Mouse (Mus musculus) embryo, embryonic 10 days (tissue): ENCODE data around the gene Cs.
"Not testable (repeated sequence)": the region's sequence is repeated elsewhere in the genome, so short reads cannot be mapped to it uniquely, and the experiment has no call there.

Experiments
- DNase-seq: peaks from one replicate; pipeline ENCODE4 v3.0.0-alpha.2; 2015; ENCODE audit warnings: low spot score

The Cs gene

DNA sequence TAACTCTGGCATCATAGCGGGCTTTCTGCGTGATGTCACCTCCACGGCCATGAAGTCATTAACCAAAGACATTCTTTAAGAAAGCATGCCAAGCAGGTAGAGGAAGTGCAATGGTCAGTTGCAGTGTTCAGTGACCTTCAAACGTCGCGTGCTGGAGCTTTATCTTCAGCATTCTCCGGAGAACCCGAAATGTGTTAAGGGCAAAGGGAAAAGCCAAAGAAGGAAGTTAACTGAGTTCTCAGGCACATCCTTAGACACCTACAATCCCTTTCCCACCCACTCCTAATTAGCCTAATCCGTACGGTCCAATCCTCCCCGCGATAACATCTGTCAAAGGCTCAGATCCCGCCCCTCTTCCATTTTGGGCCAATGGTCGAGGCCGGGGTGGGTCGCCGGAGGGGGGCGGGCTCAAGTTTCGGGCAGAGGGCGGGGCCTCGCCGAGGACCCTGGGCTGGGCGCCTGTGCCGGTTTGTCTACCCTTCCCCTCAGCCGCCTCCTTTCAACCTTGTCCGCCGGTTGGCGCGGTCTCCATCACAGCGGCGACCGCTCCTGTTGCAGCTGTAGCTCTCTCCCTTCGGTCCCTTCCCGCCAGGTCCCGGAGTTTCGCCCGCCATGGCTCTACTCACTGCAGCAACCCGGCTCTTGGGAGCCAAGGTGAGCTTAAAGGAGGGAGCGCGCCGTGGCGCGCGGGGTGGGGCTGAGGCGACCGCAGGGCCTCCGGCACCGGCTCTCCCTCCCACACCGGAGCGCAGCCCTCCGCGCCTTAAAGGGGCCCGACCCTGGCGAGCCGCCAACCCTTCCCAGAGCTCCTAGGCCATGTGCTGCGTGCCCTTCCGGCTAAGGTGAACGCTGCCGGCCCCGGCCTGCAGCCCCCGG lies at the start of gene Cs:
Gene Cs (plus strand): TSS at position 429 of the 876 bp plus-strand sequence.
- DNase-seq: peak; percentile 97

- DNase-seq: not testable (repeated sequence)
These were observed 46.9 kb upstream of the Cs start for GRCm38 (mm10) chr10:128290594-128290993.

DNA sequence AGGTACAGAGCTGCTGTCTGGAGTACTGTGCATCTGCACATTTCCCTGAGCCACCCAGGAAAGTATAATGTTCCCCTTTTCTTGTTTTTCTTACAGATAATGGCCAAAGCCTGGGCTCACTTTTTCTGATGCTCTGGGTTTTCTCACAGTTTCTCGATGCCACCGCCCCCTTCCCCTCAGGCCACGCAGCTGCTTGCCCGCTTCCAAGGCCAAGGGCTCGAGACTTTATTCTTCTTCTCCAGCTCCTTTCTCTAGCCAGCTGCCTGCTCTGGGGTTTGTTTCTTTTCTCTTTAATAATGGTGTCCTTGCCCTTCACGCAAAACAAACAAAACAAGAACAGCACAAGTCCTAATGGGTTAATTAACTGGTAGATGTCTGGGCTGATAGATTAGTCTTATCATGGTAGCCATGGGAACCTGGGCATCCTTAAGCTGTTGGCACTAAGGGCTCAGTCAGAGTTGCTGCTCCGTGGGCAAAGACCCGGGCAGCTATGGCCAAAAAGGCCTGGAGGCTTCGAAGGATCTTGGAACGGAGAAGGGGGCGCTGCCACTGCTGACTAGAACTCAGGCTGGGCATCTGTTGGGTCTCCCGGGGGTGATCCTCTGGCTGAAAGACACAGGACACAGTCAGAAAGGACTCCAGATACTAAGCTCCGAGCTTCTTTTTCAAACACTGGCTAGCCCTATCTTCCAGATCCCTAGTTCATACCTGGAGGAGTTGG lies 41.0 kb upstream of the Cs start:
- DNase-seq: no peak

- no peak for DNase-seq
These were observed 40.3 kb upstream of the Cs start for GRCm38 (mm10) chr10:128297221-128297620.

GRCm38 (mm10) chr10:128297622-128298021 lies 39.9 kb upstream of the Cs start:
- DNase-seq: no peak

- no peak for DNase-seq
These were observed 39.3 kb upstream of the Cs start for GRCm38 (mm10) chr10:128298243-128298642.

GRCm38 (mm10) chr10:128298702-128299171 lies 38.8 kb upstream of the Cs start, which contains the start of gene Il23a:
Gene Il23a, minus strand, starts transcription at chr10:128298752.
- DNase-seq: no peak

DNA sequence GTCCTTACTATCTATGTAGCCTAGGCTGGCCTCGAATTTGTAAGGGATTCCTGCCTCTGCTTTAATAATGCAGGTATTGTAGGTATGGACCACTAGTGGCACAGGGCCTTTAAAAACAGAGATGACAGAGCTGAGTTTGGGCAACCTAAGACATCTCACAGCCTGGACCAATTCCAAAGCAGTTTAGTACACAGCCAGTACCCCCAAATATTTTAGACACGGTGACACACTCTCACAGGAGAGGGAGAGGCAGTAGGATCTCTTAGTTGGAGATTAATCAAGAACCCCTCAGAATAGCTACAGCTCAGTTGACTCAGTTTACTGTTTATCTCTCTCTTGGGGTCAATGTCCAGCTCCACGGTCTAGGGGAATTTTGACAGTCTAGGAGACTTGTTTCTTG lies 35.2 kb upstream of the Cs start:
- DNase-seq: no peak

DNA sequence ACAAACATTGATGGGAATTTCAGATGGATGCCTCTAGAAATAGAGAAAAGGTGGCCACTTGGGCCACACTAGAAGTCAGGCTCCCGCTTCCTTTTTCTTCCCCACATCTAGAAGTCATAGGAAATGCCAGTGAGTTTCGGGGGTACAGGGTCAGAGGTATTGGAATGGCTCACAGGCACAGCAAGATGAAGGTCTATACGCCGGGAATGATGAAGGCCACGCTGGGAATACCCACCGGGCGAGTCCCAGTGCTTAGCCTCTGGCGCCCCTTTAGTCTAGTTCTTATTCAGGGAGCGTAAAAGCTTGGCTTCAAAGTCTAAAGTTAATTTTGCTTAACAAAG lies 34.8 kb upstream of the Cs start:
- no peak for DNase-seq

DNA sequence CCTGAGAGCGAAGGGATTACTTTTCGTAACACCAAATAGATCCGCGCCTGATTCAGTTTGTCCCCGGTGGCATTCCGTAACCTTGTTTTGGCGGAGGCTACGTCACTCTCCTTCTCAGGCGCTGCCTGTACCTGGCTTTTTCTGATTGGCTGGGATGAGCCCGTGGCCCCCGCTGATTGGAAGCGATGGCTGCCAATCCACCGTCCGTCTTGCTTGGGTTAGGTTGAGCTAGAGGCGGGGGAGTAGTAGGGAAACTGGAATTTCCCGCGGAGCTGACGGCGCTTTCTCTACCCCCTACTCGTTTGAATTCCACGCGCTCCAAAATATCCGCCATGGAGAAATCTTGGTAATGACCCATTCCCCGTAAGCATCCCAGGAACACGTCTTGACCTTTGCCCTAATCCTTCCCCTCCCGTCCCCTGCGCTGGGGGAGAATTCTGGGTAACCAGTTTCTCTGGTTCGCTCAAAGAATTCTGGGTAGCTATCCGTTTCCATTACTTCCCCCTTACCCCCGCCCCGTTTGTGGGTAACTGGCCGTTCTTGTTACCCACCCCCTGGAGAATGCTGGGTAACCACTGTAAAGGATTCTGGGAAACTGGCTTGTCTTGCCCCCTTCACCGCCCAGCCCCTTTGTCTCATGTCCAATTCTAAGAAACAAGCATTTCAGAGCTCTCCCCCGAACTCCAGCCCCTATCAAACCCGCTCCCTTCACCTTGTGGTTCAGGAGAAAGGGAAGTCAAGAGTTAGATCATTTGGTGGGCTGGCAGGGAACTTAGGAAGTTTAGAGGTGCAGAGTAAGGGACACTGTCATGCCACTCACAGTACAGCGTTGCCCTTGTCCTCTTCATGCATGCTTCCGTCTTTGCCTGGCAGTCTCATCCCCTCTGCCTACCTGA lies 34.2 kb upstream of the Cs start, which contains the start of gene Pan2:
Gene Pan2 (plus strand): TSS at position 210 of the 896 bp plus-strand sequence.
- DNase-seq: peak; percentile 99

DNA sequence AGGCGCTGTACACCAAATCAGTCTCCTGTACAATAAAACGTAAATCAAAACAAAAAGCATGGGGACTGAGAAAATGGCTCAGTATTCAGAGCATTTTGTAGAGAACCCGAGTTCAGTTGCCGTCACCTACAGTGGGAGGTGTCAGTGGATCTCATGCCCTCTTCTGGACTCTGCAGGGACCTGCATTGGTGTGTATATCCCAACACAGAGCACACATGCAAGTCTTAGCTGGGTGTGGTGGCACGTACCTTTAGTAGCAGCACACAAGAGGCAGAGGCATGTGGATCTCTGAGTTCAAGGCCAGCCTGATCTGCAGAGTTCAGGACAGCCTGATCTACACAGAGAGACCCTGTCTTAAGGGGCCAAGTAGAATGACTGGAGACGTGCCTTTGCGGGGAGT lies 27.9 kb upstream of the Cs start:
- DNase-seq: no peak

DNA sequence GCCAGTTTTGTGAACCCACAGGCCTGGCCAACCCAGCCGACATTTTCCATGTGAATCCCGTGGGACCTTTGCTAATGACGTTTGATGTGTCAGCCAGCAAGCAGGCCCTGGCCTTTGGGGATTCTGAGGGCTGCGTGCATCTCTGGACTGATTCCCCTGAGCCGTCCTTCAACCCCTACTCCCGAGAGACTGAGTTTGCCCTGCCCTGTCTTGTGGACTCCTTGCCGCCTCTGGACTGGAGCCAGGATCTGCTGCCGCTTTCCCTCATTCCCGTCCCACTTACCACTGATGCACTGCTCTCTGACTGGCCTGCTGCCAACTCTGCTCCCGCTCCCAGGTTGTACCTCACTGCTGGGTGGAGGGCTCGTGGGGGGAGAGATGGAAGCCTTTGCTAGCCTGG lies 27.4 kb upstream of the Cs start:
- DNase-seq: no peak

- no peak for DNase-seq
These were observed 26.6 kb upstream of the Cs start for GRCm38 (mm10) chr10:128310902-128311301.

- no peak for DNase-seq
These were observed 22.0 kb upstream of the Cs start for GRCm38 (mm10) chr10:128315578-128315977.

DNA sequence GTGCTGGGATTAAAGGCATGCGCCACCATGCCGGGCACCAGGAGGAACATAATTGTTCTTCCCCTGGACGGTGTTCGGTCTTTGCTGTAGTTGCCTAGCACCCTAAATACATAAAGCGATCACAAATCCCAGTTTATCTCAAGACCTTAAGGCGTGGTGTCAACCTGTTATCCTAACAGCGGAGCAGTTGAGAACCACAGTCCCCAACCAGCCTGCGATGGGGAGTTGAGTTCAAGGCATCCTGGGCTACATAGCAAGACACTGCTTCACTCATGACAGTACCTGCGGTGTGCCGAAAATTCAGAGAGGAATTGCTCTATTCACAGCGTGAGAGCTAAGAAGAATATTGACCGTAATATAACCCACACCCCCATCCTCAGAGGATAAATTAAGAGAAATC lies 15.9 kb upstream of the Cs start:
- peak; percentile 37 for DNase-seq

DNA sequence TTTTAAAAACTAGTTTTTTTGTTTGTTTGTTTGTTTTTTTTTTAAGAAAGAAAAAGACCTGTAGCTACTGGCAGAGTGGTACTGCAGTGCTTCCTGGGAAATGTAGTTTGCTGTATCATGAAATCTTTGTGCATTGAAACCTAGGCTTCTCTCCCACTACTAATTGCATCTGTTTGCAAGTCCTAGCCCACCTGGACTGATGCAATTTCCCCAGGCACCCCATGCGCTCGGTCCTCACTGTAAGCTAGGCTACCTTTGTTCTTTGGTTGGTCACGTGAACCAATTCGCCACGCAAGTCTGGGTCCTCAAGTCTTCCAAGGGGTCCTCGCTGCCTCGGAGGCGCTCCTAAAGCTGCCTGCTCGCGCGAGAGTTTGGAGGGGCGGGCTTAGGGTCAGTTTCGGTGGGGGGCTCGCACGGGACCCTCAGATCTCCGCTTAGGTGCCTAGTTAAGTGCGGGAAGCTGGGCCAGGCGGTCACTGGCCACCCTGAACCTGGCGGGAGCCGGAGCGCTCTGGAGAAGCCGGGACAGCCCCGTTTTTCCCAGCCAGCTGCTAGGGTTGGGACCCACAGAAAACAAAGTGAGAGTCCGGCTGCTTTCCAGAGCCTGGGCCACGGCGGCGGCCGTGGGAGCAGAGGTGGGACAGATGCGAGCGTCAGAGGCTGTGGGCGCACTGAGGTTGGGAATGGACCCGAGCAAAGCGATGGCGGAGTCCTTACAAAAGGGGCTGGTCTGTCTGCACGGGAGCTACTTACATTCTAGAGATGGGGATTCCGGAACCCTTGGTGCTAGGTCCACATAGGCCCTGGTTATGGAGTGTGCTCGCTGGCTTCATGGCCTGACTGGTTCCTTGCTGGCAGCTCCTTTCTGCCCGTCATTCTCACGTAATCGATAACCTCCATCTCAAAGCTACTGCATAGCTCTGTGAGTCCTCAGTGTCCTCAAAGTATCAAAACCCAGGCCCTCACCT lies 15.1 kb upstream of the Cs start, which contains the start of gene Cnpy2:
Gene Cnpy2 (plus strand): TSS at position 319 of the 968 bp plus-strand sequence.
- DNase-seq: peak; percentile 97

DNA sequence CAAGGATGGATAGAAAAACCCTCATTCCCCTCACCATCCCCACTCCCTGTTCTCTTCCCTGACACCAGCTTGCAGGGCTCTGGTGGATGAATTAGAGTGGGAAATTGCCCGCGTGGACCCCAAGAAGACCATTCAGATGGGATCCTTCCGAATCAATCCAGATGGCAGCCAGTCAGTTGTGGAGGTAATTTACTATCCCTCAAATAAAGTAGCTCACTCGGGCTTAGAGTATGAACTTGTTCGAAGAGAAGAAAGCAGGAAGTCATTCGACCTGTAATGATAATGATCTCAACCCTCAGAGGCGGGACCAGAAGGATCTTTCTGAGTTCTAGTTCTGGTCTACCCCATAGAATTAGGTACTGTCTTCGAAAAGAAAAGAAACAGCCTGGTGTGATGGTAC lies 14.0 kb upstream of the Cs start:
- DNase-seq: no peak

DNA sequence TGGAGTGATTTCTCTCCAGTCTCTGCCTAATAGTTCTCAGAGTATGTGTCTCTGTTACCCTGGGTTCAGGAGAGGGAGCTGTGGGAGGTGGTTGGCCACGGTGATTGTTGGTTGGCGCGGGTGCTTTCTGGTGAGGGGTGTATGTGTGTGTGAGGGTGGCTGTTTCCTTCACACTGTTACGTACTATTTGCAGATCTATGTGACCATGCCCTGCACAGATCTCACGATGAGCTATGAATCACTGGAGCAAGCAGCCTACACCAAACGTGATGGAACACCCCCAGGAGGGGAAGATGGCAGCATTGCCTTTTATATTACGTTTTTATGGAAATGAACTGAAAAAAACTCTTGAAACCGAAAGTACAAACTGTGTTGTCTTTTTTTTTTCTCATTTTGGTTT lies 10.7 kb upstream of the Cs start:
- DNase-seq: no peak

GRCm38 (mm10) chr10:128327610-128328009 lies 9.9 kb upstream of the Cs start:
- DNase-seq: no peak

DNA sequence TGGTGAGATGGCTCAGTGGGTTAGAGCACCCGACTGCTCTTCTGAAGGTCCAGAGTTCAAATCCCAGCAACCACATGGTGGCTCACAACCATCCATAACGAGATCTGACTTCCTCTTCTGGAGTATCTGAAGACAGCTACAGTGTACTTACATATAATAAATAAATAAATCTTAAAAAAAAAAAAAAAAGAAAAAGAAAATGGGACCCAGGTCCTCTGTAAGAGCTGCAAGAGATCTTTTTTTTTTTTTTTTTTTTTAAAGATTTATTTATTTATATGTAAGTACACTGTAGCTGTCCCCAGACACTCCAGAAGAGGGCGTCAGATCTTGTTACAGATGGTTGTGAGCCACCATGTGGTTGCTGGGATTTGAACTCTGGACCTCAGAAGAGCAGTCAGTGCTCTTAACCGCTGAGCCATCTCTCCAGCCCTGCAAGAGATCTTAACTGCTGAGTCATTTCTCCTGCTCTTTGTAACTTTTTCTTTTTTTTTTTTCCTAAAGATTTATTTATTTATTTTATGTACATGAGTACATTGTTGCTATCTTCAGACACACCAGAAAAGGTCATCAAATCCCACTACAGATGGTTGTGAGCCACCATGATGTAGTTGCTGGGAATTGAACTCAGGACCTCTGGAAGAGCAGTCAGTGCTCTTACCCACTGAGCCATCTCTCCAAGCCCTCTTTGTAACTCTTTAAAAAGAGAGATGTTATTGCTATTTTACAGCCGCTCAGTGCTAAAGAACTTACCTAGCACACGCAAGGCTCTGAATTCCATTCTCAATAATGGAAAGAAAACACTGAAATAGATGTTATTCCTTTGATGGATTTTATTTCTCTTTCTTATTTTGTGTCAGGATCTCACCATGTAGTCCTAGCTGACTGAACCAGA lies 4.9 kb upstream of the Cs start:
- DNase-seq: not testable (repeated sequence)
